Mouse (Mus musculus): ENCODE measurements around the gene Slc15a3.

DNA sequence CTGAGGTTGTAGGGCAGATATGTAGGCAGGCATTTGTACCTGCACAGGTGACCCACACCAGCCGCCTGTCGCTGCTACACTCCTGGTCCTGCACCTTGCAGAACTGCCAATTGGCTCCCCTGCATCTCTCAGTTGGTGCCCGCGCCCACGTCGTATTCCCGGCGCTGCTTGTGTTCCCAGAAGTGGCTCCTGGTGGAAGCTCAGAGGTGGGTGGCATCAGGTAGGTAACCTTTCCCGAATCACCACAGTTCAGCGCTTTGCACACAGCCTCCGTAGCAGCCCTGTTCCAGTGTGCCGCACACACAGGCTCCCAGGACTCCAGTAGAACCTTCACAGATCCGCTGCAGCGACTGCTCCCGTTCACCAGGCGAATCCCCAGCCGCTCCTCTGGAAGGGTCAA is 40.4 kb upstream of the Slc15a3 start:
- no peak for TF ChIP-seq TAL1 (IDR thresholded peaks at IDR 0.05; ENCODE audit: low read length)
- no peak for TF ChIP-seq GATA1 (IDR thresholded peaks at IDR 0.05; ENCODE audit: low read length)

All from erythroblast, embryonic 14.5 days (primary cell).